Mouse (Mus musculus): ENCODE data around the gene Fam50a.
A peak's percentile ranks its signal among the peaks of the same experiment; 100 is the strongest.

Fam50a gene

GRCm38 (mm10) chrX:74312540-74313464 is at the start of gene Fam50a:
Fam50a (plus strand) TSS chrX:74313033.
- DNase-seq = peak; percentile 88

- no peak for DNase-seq
Measured at GRCm38 (mm10) chrX:74269736-74270061, 43.1 kb upstream of the Fam50a start.

- DNase-seq = peak; percentile 81
Measured at GRCm38 (mm10) chrX:74270062-74270901, 42.6 kb upstream of the Fam50a start, which contains the start of gene Rpl10. Rpl10 (plus strand) TSS chrX:74270812.

GRCm38 (mm10) chrX:74270902-74271551 is 41.8 kb upstream of the Fam50a start:
- no peak for DNase-seq

GRCm38 (mm10) chrX:74273422-74274322 is 39.2 kb upstream of the Fam50a start:
- DNase-seq = no peak

GRCm38 (mm10) chrX:74277916-74278315 is 34.9 kb upstream of the Fam50a start:
- DNase-seq = no peak

- no peak for DNase-seq
Measured at GRCm38 (mm10) chrX:74281041-74281731, 31.6 kb upstream of the Fam50a start.

- peak; percentile 54 for DNase-seq
Measured at GRCm38 (mm10) chrX:74281732-74282394, 31.0 kb upstream of the Fam50a start, which contains the start of the genes Taz and Dnase1l1. Taz (plus strand) TSS chrX:74281912. Dnase1l1 (minus strand) TSS chrX:74282337.

GRCm38 (mm10) chrX:74282395-74283091 is 30.3 kb upstream of the Fam50a start:
- DNase-seq = peak; percentile 84

- DNase-seq = no peak
Measured at GRCm38 (mm10) chrX:74283092-74283437, 29.8 kb upstream of the Fam50a start.

GRCm38 (mm10) chrX:74293431-74293830 is 19.4 kb upstream of the Fam50a start:
- no peak for DNase-seq

GRCm38 (mm10) chrX:74296538-74297448 is 16.0 kb upstream of the Fam50a start, which contains the start of gene Atp6ap1:
Atp6ap1 (plus strand) TSS chrX:74297097.
- peak; percentile 90 for DNase-seq

GRCm38 (mm10) chrX:74298348-74298747 is 14.5 kb upstream of the Fam50a start:
- no peak for DNase-seq

- DNase-seq = no peak
Measured at GRCm38 (mm10) chrX:74299721-74300120, 13.1 kb upstream of the Fam50a start.

GRCm38 (mm10) chrX:74304867-74305700 is 7.7 kb upstream of the Fam50a start, which contains the start of gene Gdi1:
Gdi1 (plus strand) TSS chrX:74304998.
- DNase-seq = peak; percentile 65

- DNase-seq = peak; percentile 59
Measured at GRCm38 (mm10) chrX:74328725-74329161, 15.9 kb downstream of the Fam50a start, which contains the start of gene Plxna3. Plxna3 (plus strand) TSS chrX:74329066.

GRCm38 (mm10) chrX:74329215-74329671 is 16.4 kb downstream of the Fam50a start:
- DNase-seq = no peak
